Mouse (Mus musculus) cerebellum, adult 11 months (tissue): ENCODE measurements around the gene Mpig6b.

Experiments
- DNase-seq: peaks from one replicate; pipeline ENCODE4 v3.0.0; 2022

The Mpig6b gene

GRCm38 (mm10) chr17:35085208-35085865, 19.4 kb upstream of the Mpig6b start, which contains the start of gene Ly6g6f:
Gene Ly6g6f (minus strand): TSS chr17:35085610.
- no peak for DNase-seq

DNA sequence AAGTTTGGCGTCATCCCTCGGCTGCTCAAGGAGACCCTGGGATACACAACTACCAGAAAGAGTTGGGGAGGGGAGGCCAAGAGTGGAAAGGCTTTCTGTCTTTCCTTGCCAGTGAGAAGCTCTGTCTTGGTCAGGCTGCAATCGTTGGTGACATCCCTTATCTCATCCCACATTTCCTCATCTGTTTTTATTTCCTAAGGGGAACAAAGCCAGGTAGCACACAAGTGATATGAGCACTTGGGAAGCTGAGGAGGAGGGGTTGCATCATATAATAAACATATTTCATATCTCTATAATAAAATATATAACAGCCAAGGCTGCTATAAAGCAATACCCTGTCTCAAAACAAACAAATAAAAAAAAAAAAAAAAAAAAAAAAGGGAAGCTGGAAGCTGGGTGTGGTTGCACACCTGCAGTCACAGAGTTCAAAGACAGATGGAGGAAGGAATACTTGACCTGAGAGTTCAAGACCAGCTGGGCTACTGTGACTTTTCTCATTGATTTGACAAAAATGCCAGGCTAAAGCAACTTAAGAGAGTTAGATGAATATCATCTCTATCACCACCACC, 18.0 kb upstream of the Mpig6b start:
- DNase-seq, result no peak

- peak; percentile 75 for DNase-seq
Observed at GRCm38 (mm10) chr17:35082841-35083576, 17.0 kb upstream of the Mpig6b start.

GRCm38 (mm10) chr17:35080710-35081109, 14.7 kb upstream of the Mpig6b start:
- DNase-seq, result no peak

GRCm38 (mm10) chr17:35080248-35080647, 14.3 kb upstream of the Mpig6b start:
- DNase-seq, result no peak

DNA sequence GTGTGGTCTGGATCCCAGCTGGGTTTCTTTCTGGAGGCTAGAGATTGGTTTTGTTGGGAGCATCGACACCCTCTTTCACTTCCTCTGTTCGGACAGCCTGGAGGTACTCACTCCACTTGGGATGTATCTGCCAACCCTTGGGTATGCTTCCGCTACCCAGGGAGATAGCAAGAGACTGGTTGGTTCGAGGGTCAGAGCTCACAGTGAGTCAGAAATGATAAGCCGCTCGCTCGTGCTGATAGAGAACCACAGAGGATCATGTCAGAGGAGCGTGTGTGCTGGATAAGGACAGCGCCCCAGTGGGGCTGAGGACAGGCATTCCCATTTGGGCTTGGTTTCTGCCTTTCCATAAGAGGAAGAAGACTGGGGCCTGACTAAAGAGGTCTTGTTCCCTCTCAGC, 13.8 kb upstream of the Mpig6b start:
- DNase-seq, result no peak

DNA sequence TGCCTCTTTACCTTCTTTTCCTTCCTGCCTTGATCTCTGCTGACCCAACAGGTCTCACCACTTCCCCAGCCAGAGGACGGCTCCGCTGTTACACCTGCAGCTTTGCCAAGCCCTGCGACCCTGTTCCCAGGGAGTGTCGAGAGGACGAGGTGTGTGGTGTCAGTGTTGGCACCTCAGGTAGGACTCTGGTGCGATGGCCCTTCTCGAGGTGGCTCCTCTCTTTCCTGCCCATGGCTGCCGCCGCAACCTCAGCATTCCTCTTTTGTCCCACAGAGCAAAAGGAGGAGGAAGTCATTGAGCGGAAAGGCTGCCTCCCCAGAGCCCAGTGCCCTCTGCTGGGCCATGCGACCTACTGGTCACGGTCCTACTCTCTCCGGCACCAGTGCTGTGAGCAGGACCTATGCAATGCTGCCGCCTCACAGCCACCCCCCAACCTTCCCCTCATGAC, 11.8 kb upstream of the Mpig6b start, which contains the start of gene Ly6g6d:
Gene Ly6g6d, minus strand, starts transcription at position 280 of the 448 bp plus-strand sequence.
- DNase-seq, result no peak

GRCm38 (mm10) chr17:35077285-35077684, 11.3 kb upstream of the Mpig6b start:
- DNase-seq, result no peak

DNA sequence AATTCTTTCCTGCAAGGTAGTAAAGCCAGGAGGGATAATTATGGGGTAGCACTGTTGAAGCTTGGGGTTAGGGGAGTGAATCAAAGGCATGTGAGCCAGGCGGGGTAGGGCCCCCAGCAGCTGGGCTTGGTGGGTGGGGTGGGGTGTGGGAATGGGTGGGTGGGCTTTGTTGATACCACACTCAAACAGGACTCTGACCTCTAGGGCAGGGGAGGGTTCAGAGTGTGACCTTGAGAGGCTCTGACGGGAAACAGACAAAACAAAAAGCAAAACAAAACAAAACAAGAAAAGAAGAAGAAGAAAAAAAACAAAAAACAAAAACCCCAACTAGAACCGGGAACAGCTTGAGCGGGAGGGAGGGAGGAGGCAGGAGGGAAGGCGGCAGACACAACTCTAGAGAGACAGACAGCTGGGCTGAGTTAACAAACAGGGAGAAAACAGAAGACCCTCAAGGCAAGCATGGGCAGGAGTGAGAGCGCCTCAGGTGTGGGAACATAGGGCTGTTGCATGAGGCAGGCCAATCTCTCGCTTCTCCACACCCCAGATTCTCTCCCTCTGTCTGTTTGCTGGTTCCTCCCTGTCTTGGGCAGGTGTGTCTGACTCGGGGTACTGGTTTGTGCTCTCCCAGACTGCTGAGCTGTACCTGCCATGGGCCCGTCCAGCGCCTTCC, 10.7 kb upstream of the Mpig6b start, which contains the start of gene Ly6g6e:
Gene Ly6g6e, plus strand, starts transcription at position 396 of the 670 bp plus-strand sequence.
- DNase-seq, result no peak

DNA sequence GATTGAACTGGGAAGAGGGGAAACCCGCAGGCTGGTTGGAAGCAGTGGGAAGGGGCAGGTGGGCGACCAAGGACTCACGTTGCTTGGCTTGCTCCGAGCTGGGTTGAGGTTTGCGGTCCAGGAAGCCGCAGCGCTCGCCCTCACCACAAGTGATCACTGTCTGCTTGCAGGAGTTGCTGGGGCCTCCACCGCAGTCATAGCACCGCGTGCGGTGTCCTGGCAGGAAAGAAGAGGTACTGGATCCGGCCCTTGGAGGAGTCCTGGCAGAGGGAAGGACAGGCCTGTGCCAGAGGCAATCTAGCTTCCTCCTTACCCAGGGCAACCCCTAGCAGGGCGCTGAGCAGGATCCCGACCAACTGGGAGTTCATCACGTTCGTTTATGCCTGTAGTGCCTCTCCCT, 8.1 kb upstream of the Mpig6b start:
- DNase-seq, result peak; percentile 80

- DNase-seq, result no peak
Observed at GRCm38 (mm10) chr17:35071454-35071853, 5.5 kb upstream of the Mpig6b start.

DNA sequence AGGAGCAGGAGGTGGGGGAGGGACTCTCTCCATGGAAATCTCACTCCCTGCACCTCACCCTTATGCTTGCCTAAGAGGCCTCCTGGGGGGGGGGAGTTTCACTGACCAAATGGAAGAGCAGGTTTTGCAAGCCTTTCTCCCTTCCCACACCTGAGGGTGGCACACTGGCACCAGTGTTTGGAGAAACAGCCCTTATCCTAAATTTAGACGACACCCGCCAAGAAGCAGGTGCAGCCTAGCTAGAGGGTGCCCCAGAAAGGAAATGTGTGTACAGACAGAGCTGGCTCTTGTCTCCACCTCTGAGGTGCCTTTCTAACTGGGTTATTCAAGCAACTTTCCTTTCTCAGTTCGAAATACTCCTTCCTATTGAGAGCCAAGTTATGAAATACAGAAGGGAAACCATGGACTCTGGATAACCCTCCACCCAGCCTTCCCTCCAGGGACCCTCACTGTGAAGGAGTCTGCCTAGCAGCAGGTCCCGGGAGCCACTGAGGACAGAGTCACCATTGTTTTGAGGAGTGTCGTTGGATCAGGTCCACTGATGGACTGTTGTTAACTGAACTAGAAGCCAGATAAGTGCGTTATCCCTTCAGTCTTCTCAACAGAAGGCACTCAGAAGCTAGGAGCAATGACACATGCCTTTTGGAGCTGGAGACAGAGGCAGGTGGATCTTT, 4.7 kb upstream of the Mpig6b start:
- DNase-seq, result peak; percentile 86

- DNase-seq, result no peak
Observed at GRCm38 (mm10) chr17:35068213-35068914, 2.4 kb upstream of the Mpig6b start.

- DNase-seq, result no peak
Observed at GRCm38 (mm10) chr17:35064951-35065947, 735 bp downstream of the Mpig6b start, which contains the start of gene Ly6g6c. Gene Ly6g6c (plus strand): TSS chr17:35065388.

DNA sequence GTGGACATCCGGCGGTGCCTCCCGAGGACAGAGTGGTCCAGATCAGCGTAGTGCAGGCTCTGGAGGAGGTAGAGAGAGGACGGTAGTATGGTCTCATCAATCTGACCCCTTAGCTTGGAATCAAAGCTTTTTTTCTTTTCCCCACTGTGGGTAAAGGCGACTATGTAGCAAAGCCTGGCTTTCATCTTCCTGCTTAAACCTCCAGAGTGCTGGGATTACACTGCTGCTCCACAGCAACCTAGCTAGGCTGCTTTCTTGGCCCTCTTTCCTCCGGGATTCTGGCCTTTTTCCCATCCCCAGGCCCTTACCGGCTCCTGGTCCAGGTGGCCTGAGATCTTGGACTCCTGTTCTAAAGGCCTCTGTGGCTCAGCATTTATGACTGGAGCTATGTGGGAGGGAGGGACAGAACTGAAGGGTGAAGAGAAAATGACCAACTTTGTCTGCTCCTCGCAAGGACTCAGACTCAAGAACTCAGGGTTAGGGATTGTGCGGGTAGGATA, 1.6 kb downstream of the Mpig6b start:
- DNase-seq, result peak; percentile 66

- DNase-seq, result no peak
Observed at GRCm38 (mm10) chr17:35063466-35063865, 2.5 kb downstream of the Mpig6b start.

DNA sequence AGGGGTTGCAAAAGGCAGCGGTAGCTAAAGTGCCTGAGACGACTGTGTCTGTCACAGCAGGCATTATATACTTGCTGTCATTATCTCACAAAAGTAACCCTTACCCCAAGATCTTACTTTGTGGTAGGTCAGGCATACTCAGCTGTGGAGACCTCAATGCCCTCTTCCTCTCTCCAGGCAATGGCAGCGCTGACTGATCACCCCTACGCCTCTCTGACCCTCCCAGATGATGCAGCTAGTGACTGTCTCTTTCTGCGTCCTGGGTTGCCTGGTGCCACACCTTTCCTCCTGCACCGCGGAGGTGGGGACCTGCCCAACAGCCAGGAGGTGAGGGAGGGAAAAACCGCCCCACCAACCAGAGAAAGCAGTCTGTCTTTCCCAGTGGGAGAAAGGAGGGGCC, 4.7 kb downstream of the Mpig6b start:
- DNase-seq, result no peak

DNA sequence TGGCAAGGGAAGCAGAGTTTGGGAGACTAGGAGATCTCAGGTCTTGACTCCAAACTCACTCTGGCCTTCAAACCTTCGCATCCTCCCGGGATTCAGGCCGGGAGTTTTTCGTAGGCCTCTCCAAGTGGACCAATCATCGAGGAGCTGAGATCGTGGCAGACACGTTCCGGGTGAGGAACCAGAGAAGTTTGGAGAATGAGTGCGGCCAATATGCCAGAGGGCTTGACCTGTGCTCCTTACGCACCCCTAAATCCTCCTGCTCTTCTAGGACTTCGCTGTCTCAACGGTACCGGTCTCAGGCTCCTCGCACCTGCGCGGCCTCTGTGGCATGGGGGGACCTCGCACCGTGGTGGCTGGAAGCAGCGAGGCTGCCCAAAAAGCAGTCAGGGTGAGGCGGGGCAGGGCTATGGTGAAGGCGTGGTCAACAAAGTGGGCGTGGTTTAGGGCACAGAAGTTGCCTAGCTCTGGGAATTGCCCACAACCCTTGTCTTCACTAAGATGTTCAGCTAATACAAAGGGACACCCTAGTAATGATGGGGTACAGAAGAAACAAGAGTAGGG, 5.2 kb downstream of the Mpig6b start:
- DNase-seq, result no peak

DNA sequence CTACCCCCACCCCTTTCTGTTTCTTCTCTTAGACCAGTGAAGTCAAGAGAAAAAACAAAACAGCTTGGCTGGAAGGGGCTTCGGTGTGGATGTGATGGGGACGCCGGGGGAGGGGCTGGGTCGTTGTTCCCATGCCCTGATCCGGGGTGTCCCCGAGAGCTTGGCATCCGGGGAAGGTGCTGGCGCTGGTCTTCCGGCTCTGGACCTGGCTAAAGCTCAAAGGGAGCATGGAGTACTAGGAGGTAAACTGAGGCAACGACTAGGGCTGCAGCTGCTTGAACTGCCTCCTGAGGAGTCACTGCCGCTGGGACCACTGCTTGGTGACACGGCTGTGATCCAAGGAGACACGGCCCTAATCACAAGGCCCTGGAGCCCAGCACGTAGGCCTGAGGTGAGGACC, 5.9 kb downstream of the Mpig6b start:
- no peak for DNase-seq
